Mouse (Mus musculus): ENCODE results near the gene Atf3. TPM values are rescaled to one million over a fixed set of nuclear protein-coding genes. Genes with fewer than 3 reads are reported as not detected.
"Not testable (repeated sequence)": the region's sequence is repeated elsewhere in the genome, so short reads cannot be mapped to it uniquely, and the experiment has no call there.

The Atf3 gene
- total RNA-seq, 2 experiments from 2014 or later, result 0.91 to 3.1 TPM

DNA sequence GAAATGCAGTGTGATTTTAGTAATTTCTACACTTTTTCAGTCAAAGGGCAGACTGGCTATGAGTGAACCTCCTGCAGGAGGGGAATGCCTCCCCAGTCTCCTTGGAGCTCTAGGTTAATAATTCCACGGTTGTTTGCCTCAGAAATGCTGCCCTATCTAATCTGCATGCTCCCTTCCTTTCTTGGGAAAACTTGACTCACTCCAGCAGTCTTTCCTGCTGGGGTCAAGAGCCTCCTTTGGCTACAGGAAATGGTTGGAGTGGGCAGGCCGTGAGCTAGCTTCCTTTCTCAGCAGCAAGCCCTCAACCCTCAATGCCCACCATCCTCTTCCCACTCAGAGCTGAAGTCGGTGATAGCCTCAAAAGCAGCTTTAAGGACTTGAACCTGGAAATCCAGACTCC lies 63.5 kb downstream of the Atf3 start:
- DNase-seq (ENCODE audit: low spot score in 2 of 2), result no peak

DNA sequence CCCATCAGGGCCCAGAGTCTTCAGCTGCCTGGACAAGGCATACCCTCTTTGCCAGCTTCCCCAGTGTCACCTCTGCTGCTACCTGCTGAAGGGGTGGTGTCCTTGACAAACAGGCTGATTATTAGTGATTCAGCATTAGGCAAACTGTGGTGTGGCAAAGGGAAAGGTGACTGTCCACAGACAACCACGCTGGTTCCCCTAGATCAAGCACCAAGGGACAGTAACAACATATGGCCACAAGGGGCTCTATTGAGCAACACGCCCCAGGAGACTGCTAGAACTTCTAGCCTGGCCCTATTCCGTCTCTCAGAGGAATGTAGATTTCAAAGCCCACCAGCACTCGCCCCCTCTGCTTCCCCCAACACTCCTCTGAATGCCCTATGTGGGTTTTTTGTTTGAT lies 64.8 kb downstream of the Atf3 start:
- peak; percentile 42 to 54 for DNase-seq (ENCODE audit: low spot score in 2 of 2)

DNA sequence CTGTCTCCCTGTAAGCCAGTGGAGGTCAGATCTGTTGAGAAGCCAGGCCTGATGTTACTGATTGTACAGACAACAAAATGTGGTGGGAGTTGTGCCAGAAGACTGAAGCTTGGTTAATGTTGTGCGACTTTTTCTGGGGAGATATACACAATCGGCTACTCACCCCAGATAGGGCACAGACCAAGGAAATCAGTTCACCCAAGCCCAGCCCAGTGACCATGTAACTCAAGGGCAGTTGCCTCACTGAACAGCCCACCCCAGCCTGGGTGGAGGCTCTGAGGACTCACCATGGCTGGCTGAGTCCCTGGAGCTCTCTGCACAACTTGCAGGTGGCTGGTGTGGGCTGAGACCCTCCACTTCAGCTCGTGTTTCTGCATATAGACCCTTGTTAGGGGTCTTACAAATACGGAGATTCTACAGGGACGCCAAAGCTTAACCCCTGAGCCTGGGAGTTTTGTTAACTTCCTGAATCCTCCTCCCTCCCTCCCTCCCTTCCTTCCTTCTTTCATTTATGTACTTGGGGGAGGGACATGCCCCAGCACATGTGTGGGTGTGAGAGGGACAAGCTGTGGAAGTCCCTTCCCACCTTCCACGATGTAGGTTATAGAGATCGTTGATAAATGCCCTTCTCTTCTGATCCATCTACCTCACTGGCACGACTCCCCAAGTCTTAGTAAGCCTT lies 66.8 kb downstream of the Atf3 start:
- DNase-seq (ENCODE audit: low spot score in 2 of 2), result no peak

DNA sequence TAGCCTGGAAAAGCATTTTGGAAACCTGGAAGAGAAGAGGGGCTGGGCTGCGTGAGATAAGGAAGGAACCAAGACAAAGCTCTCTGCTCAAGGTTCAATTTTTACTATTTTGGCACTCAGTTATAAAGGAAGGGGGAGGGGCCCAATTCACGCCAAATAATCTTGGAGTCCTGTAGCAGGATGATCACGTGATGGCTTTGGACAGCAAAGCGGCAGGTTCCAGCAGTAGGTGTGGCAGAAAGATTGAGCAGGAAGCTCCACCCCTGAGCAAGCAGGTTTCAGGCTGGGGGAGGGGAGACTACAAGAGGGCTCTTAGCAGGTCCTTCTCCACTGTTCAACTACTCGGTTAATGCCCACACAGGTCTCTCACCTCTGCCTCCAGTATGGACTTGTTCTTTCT lies 68.3 kb downstream of the Atf3 start:
- not testable (repeated sequence) for DNase-seq (ENCODE audit: low spot score in 2 of 2)

GRCm38 (mm10) chr1:191140983-191141382 lies 76.9 kb downstream of the Atf3 start:
- DNase-seq (ENCODE audit: low spot score in 2 of 2), result no peak

GRCm38 (mm10) chr1:191138874-191139495 lies 78.9 kb downstream of the Atf3 start:
- no peak for DNase-seq (ENCODE audit: low spot score in 2 of 2)

DNA sequence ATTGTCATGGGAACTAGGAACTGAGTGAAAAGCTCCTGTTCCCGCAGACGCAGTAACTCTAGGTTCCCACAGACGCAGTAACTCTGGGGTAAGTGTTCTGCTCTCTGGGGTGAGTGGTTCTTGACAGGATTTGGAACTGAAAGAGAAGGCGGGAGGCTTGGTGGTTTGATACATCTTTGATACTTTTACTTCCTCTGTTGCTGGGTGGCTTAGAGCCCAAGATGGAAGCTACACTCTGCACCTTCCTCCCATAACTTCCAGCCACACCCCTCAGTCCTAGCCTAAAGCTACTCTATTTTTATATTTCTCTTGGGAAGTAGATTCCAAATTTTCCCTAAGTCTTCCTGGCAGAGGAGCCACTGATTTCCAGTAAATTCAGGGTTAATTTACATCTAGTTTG lies 79.4 kb downstream of the Atf3 start:
- no peak for DNase-seq (ENCODE audit: low spot score in 2 of 2)

GRCm38 (mm10) chr1:191135406-191135805 lies 82.4 kb downstream of the Atf3 start:
- no peak for DNase-seq (ENCODE audit: low spot score in 2 of 2)

GRCm38 (mm10) chr1:191132934-191133333 lies 84.9 kb downstream of the Atf3 start:
- DNase-seq (ENCODE audit: low spot score in 2 of 2), result no peak

DNA sequence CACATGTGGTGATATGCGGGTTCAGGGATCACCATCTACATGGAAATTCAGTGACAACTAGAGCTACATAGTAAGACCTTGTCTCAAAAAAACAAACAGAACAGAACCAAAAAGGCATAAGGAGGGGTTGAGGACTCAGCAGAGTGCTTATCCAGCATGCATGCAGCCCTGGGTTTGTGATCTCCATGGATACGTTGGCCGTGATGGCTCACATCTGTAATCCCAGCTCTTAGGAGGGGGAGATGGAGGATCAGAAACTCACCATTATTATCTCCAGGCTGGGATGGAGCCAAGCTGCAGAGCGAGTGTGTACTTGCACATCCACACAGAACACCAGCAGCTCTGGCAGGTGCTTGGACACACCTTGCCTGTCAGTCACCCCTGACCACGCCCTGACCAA lies 85.6 kb downstream of the Atf3 start:
- no peak for DNase-seq (ENCODE audit: low spot score in 2 of 2)

DNA sequence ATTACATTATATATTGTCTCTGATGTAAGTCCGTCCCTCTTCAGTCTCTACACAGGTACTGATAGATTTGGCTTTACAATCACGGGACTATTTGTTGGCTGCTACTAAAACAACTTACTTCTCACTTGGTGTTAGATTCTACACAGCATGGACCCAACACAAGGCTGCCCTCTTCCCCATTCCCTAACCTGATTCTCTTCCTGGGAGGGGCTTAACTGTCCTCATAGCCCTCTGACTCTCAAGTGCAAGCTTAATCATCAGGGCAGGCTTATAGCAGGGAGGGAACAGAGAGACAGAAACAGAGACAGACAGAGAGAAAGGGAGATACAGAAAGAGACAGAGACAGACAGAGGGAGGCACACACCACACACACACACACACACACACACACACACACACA lies 86.1 kb downstream of the Atf3 start:
- DNase-seq (ENCODE audit: low spot score in 2 of 2), result no peak

DNA sequence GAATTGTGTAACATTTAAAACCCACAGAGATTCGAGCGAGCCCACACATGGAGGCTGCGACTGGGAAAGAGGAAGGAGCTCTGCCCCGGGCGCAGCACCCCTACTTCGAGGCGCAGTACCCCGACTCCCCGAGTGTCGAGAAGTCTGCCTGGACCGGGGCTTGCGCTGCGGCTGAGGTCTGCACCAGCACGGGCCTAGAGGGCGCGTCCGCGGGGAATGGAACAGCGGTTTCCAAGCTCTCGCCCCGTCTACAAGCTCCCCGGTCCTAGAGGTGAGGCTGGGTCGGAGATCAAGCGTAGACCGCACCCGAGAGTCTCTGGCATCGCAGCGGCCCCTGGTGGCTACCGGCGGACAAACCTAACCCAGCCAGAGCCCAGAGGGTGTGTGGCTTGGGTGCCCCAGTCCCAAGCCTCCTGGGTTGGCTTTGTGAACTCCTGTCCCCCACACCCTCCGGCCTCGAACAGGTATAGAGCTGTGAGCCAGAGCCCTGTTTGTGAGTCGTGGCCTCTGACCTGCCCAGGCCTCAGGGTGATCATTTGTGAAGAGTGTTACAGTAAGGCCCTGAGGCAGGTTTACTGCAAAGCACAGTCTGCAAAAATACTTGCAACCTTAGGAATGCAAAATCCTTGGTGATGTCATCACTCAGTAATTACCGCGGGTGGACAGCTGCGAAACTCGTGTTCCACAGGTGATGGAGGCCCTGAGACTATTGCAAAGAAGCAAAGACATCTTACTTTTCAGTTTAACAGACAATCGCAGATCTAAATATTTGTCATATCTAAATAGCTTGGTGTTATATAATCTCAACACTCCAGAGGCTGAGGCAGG lies 91.8 kb downstream of the Atf3 start:
- peak; percentile 39 to 55 for DNase-seq (ENCODE audit: low spot score in 2 of 2)

DNA sequence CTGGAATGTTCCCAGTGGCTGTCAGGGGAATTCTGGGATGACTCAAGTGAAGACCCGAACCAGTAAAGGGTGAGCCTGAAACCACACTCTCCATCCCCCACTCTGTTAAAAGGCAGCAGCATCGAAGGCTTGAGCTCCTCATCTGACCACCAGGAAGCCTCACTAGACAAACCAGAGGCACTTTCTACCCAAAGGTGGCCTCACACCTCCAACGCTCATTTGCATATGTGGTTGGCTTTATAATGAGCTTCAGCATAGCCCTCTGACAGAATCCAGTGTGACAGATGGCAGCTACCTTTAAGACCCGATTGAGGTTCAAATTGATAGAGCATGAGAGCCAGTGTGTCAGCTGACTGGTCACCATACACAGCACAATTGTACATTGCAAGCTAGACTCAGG lies 93.6 kb downstream of the Atf3 start:
- DNase-seq (ENCODE audit: low spot score in 2 of 2), result no peak

- no peak for DNase-seq (ENCODE audit: low spot score in 2 of 2)
These were observed 94.1 kb downstream of the Atf3 start for GRCm38 (mm10) chr1:191123696-191124095.

DNA sequence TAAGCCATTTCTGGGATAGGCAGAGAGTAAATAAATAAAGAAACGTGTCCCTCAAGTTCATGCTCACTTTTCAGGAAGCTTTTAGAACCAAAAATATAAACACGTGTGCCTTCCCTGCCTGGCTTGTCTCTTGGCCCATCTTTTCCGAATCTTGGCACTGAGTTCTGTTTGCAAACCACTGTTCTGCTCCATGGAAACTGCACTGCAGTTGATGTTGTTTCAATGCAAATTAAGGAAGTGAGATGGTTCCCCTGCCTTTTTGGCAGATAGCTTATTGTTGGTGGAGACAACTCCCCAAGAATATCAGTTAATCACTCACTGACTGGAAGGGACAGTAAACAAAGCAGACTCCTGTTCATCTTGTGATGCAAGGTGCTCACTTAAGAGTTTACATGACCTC lies 95.1 kb downstream of the Atf3 start:
- DNase-seq (ENCODE audit: low spot score in 2 of 2), result no peak

Other genes starting within 250 kb of the Atf3 start
- 1 to 10 TPM; 1.8 to 2.9 TPM for gene Vash2, start 238.7 kb downstream of the Atf3 start, total RNA-seq (2021)
- gene Flvcr1, start 191.9 kb downstream of the Atf3 start, total RNA-seq (2021), result 10 to 100 TPM; 11.5 to 14.5 TPM
- not detected for gene Spata45, start 181.4 kb downstream of the Atf3 start, total RNA-seq (2021)
- gene Tatdn3, start 155.1 kb downstream of the Atf3 start, total RNA-seq (2021), result 10 to 100 TPM; 27.1 to 27.8 TPM
- gene Nsl1, start 155.0 kb downstream of the Atf3 start, total RNA-seq (2021), result under 1 TPM; 0.23 to 0.56 TPM
- gene Batf3, start 120.2 kb downstream of the Atf3 start, total RNA-seq (2021), result 1 to 10 TPM; 3.0 TPM
- gene Fam71a, start 53.2 kb downstream of the Atf3 start, total RNA-seq (2021), result not detected
- 10 to 100 TPM; 76.1 to 80.3 TPM for gene Nenf, start 100.2 kb upstream of the Atf3 start, total RNA-seq (2021)
- gene Tmem206, start 107.9 kb upstream of the Atf3 start, total RNA-seq (2021), result 10 to 100 TPM in 1 of 2 experiments, 1 to 10 TPM in 1; 8.2 to 10.4 TPM
- 10 to 100 TPM; 89.2 to 94.1 TPM for gene Ppp2r5a, start 185.2 kb upstream of the Atf3 start, total RNA-seq (2021)